Mouse (Mus musculus) right cerebral cortex, postnatal 10 days (tissue): ENCODE results near the gene Card11.

Experiments used
- DNase-seq, 2 experiments: peaks; one replicate each; pipeline ENCODE4 v3.0.0; 2021; ENCODE audit warnings: low spot score in 2 of 2

The Card11 gene

GRCm38 (mm10) chr5:140992093-140993070 is 8.0 kb downstream of the Card11 start:
- DNase-seq, result no peak

- DNase-seq, result no peak
These were observed 14.9 kb downstream of the Card11 start for GRCm38 (mm10) chr5:140985311-140986050.

GRCm38 (mm10) chr5:140981370-140981805 is 19.0 kb downstream of the Card11 start:
- DNase-seq, result no peak

GRCm38 (mm10) chr5:140980783-140981182 is 19.6 kb downstream of the Card11 start:
- no peak for DNase-seq

DNA sequence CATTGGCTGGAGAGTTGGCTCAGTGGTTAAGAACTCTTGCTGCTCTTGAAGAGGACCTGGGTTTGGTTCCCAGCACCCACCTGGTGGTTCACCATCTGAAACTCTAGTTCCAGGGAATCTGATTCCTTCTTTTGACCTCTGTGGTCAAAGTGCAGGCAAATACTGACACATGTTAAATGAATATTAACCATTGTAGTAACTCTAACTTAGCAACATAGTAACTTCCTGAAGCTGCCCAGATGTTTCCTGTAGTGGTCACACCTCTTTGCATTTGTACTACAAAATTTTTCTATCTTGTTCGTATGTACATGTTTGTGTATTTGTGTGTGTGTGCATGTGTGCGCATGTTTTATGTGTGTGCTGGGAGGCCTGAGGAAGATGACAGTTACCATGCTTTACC is 20.3 kb downstream of the Card11 start:
- no peak for DNase-seq

- peak; percentile 40 to 74 for DNase-seq
These were observed 37.4 kb downstream of the Card11 start for GRCm38 (mm10) chr5:140962945-140963344.

- peak in 1 of 2 experiments; percentile 43 for DNase-seq
These were observed 39.6 kb downstream of the Card11 start for GRCm38 (mm10) chr5:140960732-140961131.

- DNase-seq, result peak; percentile 51 to 58
These were observed 41.2 kb downstream of the Card11 start for GRCm38 (mm10) chr5:140959160-140959559.

DNA sequence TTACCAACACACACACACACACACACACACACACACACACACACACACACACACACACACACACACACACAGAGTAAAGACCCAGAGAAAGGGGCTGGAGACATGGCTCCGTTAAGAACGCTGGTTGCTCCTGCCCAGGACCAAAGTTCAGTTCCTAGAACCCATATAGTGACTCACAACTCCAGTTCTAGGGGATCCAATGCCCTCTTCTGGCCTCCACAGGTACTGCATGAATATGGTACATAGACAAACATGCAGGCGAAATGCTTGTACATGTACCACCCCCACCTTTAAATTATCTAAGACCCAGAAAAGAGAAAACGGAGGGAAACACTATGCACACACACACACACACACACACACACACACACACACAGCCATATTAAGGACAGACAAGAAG is 43.3 kb downstream of the Card11 start:
- DNase-seq, result no peak

DNA sequence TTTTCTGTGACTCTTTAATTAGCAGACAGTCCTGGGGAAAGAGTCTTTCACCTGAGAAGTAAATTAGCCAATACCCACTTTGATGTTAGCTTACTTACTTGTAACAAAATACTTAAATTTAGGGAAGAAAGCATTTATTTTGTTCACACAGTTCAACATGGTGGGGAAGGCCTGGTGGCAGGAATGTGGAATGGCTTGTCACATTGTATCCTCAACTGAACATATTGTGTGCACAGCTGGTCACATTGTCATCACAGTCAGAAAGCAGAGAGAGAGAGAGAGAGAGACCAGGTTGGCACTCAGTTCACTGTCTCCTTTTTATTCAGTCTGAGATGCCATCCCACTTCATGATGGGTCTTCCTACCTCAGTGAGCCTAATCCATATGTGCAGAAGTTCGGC is 44.7 kb downstream of the Card11 start:
- DNase-seq, result peak in 1 of 2 experiments; percentile 31

GRCm38 (mm10) chr5:140951801-140952200 is 48.6 kb downstream of the Card11 start:
- no peak for DNase-seq

DNA sequence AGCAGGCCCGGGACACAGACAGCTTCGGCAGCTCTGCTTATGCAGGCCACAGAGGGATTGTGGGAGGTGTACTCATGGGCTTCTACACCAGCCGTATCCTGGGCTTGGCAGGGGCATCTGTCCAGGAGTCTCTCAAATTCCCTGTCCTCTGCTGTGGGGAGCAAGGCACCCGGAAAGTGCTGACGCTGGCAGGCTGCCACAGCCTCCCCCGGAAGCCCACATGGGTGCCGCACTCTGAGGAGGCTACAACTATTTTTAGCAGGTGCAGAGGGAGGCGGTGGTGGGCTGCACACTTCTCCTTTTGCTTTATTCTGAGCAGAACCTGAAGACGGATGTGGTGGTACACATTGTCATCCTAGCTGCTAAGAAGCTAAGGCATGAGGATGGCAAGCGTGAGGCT is 52.4 kb downstream of the Card11 start:
- peak; percentile 85 to 87 for DNase-seq

GRCm38 (mm10) chr5:140946034-140946433 is 54.3 kb downstream of the Card11 start:
- DNase-seq, result no peak

GRCm38 (mm10) chr5:140944382-140945125 is 55.8 kb downstream of the Card11 start:
- peak in 1 of 2 experiments; percentile 35 for DNase-seq

GRCm38 (mm10) chr5:140940923-140941491 is 59.4 kb downstream of the Card11 start:
- peak; percentile 83 to 88 for DNase-seq

GRCm38 (mm10) chr5:140940257-140940922 is 60.0 kb downstream of the Card11 start:
- no peak for DNase-seq

DNA sequence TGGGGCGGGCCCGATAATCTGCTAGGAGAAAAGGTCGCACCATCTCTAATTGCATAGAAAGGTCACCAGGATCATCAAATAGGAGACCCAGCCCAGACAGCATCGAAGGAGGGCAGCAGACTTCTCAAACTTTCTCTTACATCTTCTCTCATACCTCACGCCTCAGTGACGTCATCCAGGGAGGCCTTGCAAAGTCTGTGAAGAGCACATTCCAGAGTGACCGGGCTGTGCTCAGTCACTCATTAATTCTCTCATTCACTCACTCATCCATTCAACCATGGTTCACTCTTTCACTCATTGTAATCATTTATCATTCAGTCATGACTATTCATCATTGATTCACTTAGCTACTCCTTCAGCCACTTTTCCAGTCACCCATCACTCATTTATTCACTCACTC is 63.6 kb downstream of the Card11 start:
- no peak for DNase-seq

DNA sequence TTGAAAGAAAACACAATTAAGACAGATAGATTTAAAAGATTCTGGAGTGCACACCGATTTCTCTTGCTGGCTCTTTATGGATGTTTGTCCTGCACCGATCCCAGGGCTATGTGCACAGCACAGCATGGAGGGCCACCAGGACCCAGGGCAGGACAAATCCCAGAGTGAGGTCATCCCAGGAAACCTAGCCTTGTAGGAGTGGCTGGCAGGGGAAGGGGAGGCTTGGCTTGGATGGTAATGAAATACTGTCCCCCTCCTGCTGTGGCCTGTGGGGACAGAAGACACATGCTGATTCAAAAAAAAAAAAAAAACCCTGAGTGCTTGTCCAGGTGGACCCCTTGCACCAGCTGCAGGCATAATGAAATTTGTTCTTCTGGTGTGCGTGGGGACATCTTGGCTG is 64.5 kb downstream of the Card11 start:
- DNase-seq, result no peak

DNA sequence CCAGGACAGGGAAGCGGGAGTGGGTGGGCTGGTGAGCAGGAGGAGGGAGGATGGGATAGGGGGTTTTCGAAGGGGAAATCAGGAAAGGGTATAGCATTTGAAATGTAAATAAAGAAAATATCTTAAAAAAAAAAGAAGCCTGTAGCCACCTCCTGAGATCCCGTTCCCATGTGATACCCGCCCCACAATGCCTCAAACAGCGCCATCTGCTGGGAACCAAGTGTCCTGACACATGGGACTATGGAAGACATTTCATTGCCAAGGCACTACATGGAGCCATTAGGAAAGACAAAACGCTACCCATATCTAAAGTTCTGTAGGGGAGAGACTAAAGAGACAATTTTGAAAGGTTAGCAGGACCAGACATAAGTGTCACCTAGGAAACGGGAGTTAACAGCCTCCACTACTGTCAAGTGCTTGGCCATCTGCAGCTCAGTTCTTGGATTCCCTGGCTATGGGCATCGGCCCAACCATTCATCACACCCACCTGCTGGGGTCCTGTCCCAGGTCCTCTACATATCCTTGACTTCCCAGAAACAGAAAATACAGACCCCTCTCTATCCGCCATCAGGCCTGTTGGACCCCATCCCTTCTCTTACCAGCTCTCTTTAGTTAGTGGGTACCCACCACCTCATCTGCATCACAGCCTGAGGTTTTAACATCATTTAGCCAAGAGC is 65.6 kb downstream of the Card11 start:
- DNase-seq, result peak; percentile 45 to 46

GRCm38 (mm10) chr5:140931523-140932229 is 68.7 kb downstream of the Card11 start:
- no peak for DNase-seq
